ENCODE assay signal across 34 mouse cellular contexts in genomic region chr12:58232489-58232888, GRCm38 (mm10). TPM values are rescaled to one million over a fixed set of nuclear protein-coding genes. Genes with fewer than 3 reads are reported as not detected.
"Had no signal": no experiment of that assay in that cellular context is flagged by ENCODE, and none has a peak within 500 bp of the region (broad histone marks: within the 10 kb centered on the region; RNA-seq: fewer than 3 reads in every experiment).

No protein-coding gene starts in this region.

- H3K27me3 ChIP-seq: heart, embryonic 12.5 days; heart, embryonic 13.5 days; heart, embryonic 15.5 days; hindbrain, embryonic 12.5 days; hindbrain, embryonic 13.5 days; hindbrain, embryonic 15.5 days; kidney, embryonic 15.5 days had no signal

- H3K9me3 ChIP-seq: heart, embryonic 10.5 days; heart, embryonic 12.5 days; heart, embryonic 13.5 days; heart, embryonic 15.5 days; hindbrain, embryonic 10.5 days; hindbrain, embryonic 12.5 days; hindbrain, embryonic 13.5 days; hindbrain, embryonic 15.5 days; kidney, embryonic 15.5 days had no signal

- ATAC-seq: hindbrain, embryonic 16.5 days; hindbrain, postnatal 0 days; inflammation-experienced regulatory T-cells, adult 6 months had no signal

- H3K4me1 ChIP-seq: heart, embryonic 10.5 days; heart, embryonic 12.5 days; heart, embryonic 13.5 days; heart, embryonic 15.5 days; hindbrain, embryonic 10.5 days; hindbrain, embryonic 12.5 days; hindbrain, embryonic 13.5 days; hindbrain, embryonic 15.5 days; kidney, embryonic 15.5 days had no signal

- H3K4me3 ChIP-seq: heart, embryonic 10.5 days; heart, embryonic 12.5 days; heart, embryonic 13.5 days; heart, embryonic 15.5 days; hindbrain, embryonic 10.5 days; hindbrain, embryonic 12.5 days; hindbrain, embryonic 13.5 days; hindbrain, embryonic 15.5 days; kidney, embryonic 15.5 days; layer of hippocampus, adult 2 months had no signal

- H3K9ac ChIP-seq: heart, embryonic 12.5 days; heart, embryonic 13.5 days; heart, embryonic 15.5 days; hindbrain, embryonic 12.5 days; hindbrain, embryonic 13.5 days; hindbrain, embryonic 14.5 days; hindbrain, embryonic 15.5 days; kidney, embryonic 15.5 days had no signal

- H3K36me3 ChIP-seq: heart, embryonic 10.5 days; heart, embryonic 12.5 days; heart, embryonic 13.5 days; heart, embryonic 15.5 days; hindbrain, embryonic 10.5 days; hindbrain, embryonic 12.5 days; hindbrain, embryonic 13.5 days; hindbrain, embryonic 15.5 days; kidney, embryonic 15.5 days had no signal

- H3K4me2 ChIP-seq: heart, embryonic 11.5 days; heart, embryonic 12.5 days; heart, embryonic 13.5 days; heart, embryonic 15.5 days; hindbrain, embryonic 12.5 days; hindbrain, embryonic 13.5 days; hindbrain, embryonic 14.5 days; hindbrain, embryonic 15.5 days; kidney, embryonic 15.5 days had no signal

- DNase-seq: heart, postnatal 10 days; heart, postnatal 14 days; heart, postnatal 36 days; kidney, adult 11 months; kidney, adult 18-20 months; kidney, adult 2 months; kidney, adult 8-10 months; kidney, adult 9 months; kidney, postnatal 10 days; kidney, postnatal 14 days; kidney, postnatal 25 days; kidney, postnatal 36 days; kidney, postnatal 4 days; layer of hippocampus, adult 9-11 months; layer of hippocampus, postnatal 36 days had no signal

- H3K27ac ChIP-seq: heart, embryonic 10.5 days; heart, embryonic 13.5 days; heart, embryonic 15.5 days; hindbrain, embryonic 10.5 days; hindbrain, embryonic 12.5 days; hindbrain, embryonic 13.5 days; hindbrain, embryonic 14.5 days; hindbrain, embryonic 15.5 days; hindbrain, postnatal 0 days; kidney, embryonic 15.5 days; kidney, postnatal 0 days; layer of hippocampus, adult 2 months had no signal

RNA-seq across cellular contexts. Expression of gene Sstr1, which starts 20.9 kb away (rescaled TPM):
- total RNA-seq: heart, postnatal 25 days; hematopoietic stem cell, adult 5-6 weeks had no signal
- polyA plus RNA-seq: heart, embryonic 10.5 days; heart, embryonic 13.5 days; heart, embryonic 14.5 days; inflammation-experienced regulatory T-cells, adult 6 months had no signal

RNA-seq across cellular contexts. Expression of gene Clec14a, which starts 36.6 kb away (rescaled TPM):
- polyA plus RNA-seq: inflammation-experienced regulatory T-cells, adult 6 months had no signal
